Mouse (Mus musculus) heart, postnatal 36 days (tissue): ENCODE data around the gene Armh3. TPM values are rescaled to one million over a fixed set of nuclear protein-coding genes. Genes with fewer than 3 reads are reported as not detected.

ENCODE experiments used
- total RNA-seq, 2 experiments: library from RNA; stranded (reverse); gene quantifications; 2 replicates each; pipeline ENCODE4 v1.2.3; 2021

Gene Armh3
- total RNA-seq, 2 experiments from 2014 or later: 15.5 to 15.8 TPM

Other genes with a start within 250 kb of the Armh3 start
- gene Npm3, start 248.9 kb downstream of the Armh3 start, total RNA-seq: 10 to 100 TPM; 15.0 to 15.9 TPM
- gene Mgea5, start 214.7 kb downstream of the Armh3 start, total RNA-seq: 10 to 100 TPM; 74.5 to 76.1 TPM
- gene Kcnip2, start 182.4 kb downstream of the Armh3 start, total RNA-seq: 100 to 1,000 TPM; 204 to 236 TPM
- 1 to 10 TPM; 6.1 to 6.3 TPM for gene Hps6, start 5.0 kb upstream of the Armh3 start, total RNA-seq
- 10 to 100 TPM; 16.1 to 16.4 TPM for gene Pprc1, start 46.4 kb upstream of the Armh3 start, total RNA-seq
- 10 to 100 TPM; 38.4 to 52.4 TPM for gene Ldb1, start 46.7 kb upstream of the Armh3 start, total RNA-seq
- 10 to 100 TPM; 14.4 to 19.8 TPM for gene Nolc1, start 77.4 kb upstream of the Armh3 start, total RNA-seq
- gene Elovl3, start 133.4 kb upstream of the Armh3 start, total RNA-seq: under 1 TPM in 1 of 2 experiments, not detected in 1; 0.69 TPM
- under 1 TPM; 0.58 to 0.62 TPM for gene Pitx3, start 149.8 kb upstream of the Armh3 start, total RNA-seq
- gene Gbf1, start 154.0 kb upstream of the Armh3 start, total RNA-seq: 10 to 100 TPM; 43.2 to 50.4 TPM